ENCODE assay signal across 16 mouse cellular contexts in the genomic region with DNA sequence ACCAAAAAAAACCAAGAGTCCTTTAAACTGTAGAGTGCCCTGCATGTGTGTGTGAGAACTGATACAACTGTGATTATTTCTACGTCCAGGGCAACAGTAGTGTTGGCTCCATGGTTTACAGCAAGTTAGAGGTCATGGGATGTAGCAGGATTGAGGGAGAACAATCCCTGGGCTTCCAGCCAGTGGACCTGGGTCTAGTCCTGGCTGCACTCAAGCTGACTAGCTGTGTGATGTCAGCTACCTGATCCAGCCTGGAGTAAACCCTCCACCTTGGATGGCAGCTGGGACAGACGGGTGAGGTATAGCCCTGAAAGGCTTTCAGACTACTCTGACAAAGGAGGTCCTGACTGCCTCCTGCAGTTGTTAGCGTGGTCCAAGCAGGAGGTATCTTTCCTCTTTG.
"Had no signal": no experiment of that assay in that cellular context is flagged by ENCODE, and none has a peak within 500 bp of the region (broad histone marks: within the 10 kb centered on the region; RNA-seq: fewer than 3 reads in every experiment).

No protein-coding gene starts in this region.

- DNase-seq: gastrocnemius, postnatal 36 days had no signal

- H3K4me3 ChIP-seq: heart, adult 2 months; heart, embryonic 13.5 days; heart, embryonic 15.5 days; hindbrain, embryonic 13.5 days; hindbrain, embryonic 15.5 days; intestine, embryonic 15.5 days; layer of hippocampus, adult 2 months; left cerebral cortex, adult 2 months; limb, embryonic 10.5 days; limb, embryonic 12.5 days; liver, embryonic 13.5 days; liver, embryonic 15.5 days had no signal

- H3K27ac ChIP-seq: heart, adult 2 months; heart, embryonic 13.5 days; heart, embryonic 15.5 days; hindbrain, embryonic 13.5 days; hindbrain, embryonic 15.5 days; intestine, embryonic 15.5 days; layer of hippocampus, adult 2 months; left cerebral cortex, adult 2 months; limb, embryonic 10.5 days; limb, embryonic 12.5 days; liver, embryonic 13.5 days; liver, embryonic 15.5 days had no signal

- ATAC-seq: intestine, postnatal 0 days had no signal

- H3K4me1 ChIP-seq: intestine, embryonic 15.5 days; limb, embryonic 12.5 days had no signal

- H3K36me3 ChIP-seq: heart, embryonic 13.5 days; heart, embryonic 15.5 days; hindbrain, embryonic 15.5 days; limb, embryonic 10.5 days; limb, embryonic 12.5 days; liver, embryonic 13.5 days; liver, embryonic 15.5 days had no signal

- H3K9me3 ChIP-seq: heart, embryonic 15.5 days; hindbrain, embryonic 13.5 days; hindbrain, embryonic 15.5 days; intestine, embryonic 15.5 days; limb, embryonic 10.5 days; limb, embryonic 12.5 days; liver, embryonic 13.5 days; liver, embryonic 15.5 days had no signal

- H3K4me2 ChIP-seq: heart, embryonic 11.5 days; heart, embryonic 13.5 days; heart, embryonic 15.5 days; hindbrain, embryonic 13.5 days; hindbrain, embryonic 15.5 days; intestine, embryonic 15.5 days; limb, embryonic 12.5 days; liver, embryonic 11.5 days; liver, embryonic 13.5 days; liver, embryonic 15.5 days had no signal

- H3K27me3 ChIP-seq: hindbrain, embryonic 13.5 days; hindbrain, embryonic 15.5 days; intestine, embryonic 15.5 days had no signal

- H3K9ac ChIP-seq: heart, embryonic 13.5 days; heart, embryonic 15.5 days; hindbrain, embryonic 13.5 days; hindbrain, embryonic 15.5 days; intestine, embryonic 15.5 days; limb, embryonic 12.5 days; liver, embryonic 13.5 days; liver, embryonic 15.5 days had no signal
